Mouse (Mus musculus) ES-E14 (cell line): Measurements from ENCODE around the gene C9orf72.

Experiments
- CHD2 ChIP-seq: IDR thresholded peaks from 2 replicates; pipeline ENCODE4 v1.6.1; 2014; ENCODE audit warnings: mild to moderate bottlenecking, low read depth, low read length, inconsistent platforms
- MAFK ChIP-seq: IDR thresholded peaks from 2 replicates; pipeline ENCODE4 v1.6.1; 2014; ENCODE audit warnings: mild to moderate bottlenecking, low read depth, low read length, inconsistent platforms; ENCODE audit not compliant: insufficient read depth
- ZC3H11A ChIP-seq: IDR thresholded peaks from 2 replicates; pipeline ENCODE4 v1.6.1; 2012; ENCODE audit warnings: low read depth, mild to moderate bottlenecking, inconsistent platforms, low read length, borderline replicate concordance
- ZNF384 ChIP-seq: IDR thresholded peaks from 2 replicates; pipeline ENCODE4 v1.6.1; 2012; ENCODE audit warnings: low read depth, low read length, inconsistent platforms

DNA sequence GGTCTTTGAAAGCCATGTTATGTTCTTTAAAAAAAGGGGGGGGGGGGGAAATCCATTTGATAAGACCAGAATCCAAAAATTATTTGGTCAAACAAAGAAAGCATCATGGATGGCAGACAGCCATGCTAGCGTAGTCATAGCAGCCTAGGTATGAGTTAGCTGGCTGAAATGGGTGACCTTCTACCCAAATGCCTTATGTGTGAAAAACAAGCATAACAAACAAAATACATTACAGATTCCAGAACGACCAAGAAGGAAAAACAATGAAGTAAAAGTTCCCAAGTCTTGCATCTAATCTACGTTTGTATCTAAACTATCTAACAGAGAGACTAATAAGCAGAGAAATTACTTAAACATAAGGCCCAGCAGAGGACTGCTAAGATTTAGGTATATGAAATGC is 75.3 kb downstream of the C9orf72 start:
- TF ChIP-seq MAFK: no peak
- TF ChIP-seq ZNF384: no peak
- TF ChIP-seq ZC3H11A: no peak
- TF ChIP-seq CHD2: no peak
